Mouse (Mus musculus) retina, embryonic 14.5 days (tissue): Measurements from ENCODE around the gene Rpl6.
A peak's percentile ranks its signal among the peaks of the same experiment; 100 is the strongest.

ENCODE experiments used
- DNase-seq: peaks from one replicate; pipeline ENCODE4 v3.0.0-alpha.2; 2015; ENCODE audit warnings: low spot score

Rpl6 gene

GRCm38 (mm10) chr5:121204132-121205089 is at the start of gene Rpl6:
Rpl6 (plus strand) TSS chr5:121204481.
- DNase-seq, result peak; percentile 88

- DNase-seq, result no peak
Observed at GRCm38 (mm10) chr5:121156121-121156520, 48.2 kb upstream of the Rpl6 start.

GRCm38 (mm10) chr5:121157017-121157416 is 47.3 kb upstream of the Rpl6 start:
- no peak for DNase-seq

- no peak for DNase-seq
Observed at GRCm38 (mm10) chr5:121157489-121157888, 46.8 kb upstream of the Rpl6 start.

GRCm38 (mm10) chr5:121158966-121159365 is 45.3 kb upstream of the Rpl6 start:
- DNase-seq, result no peak

- DNase-seq, result no peak
Observed at GRCm38 (mm10) chr5:121162285-121162684, 42.0 kb upstream of the Rpl6 start.

GRCm38 (mm10) chr5:121162923-121163322 is 41.4 kb upstream of the Rpl6 start:
- DNase-seq, result no peak

GRCm38 (mm10) chr5:121166884-121167283 is 37.4 kb upstream of the Rpl6 start:
- DNase-seq, result no peak

- DNase-seq, result no peak
Observed at GRCm38 (mm10) chr5:121169588-121169987, 34.7 kb upstream of the Rpl6 start.

- peak; percentile 11 for DNase-seq
Observed at GRCm38 (mm10) chr5:121172835-121173234, 31.4 kb upstream of the Rpl6 start.

- DNase-seq, result no peak
Observed at GRCm38 (mm10) chr5:121179077-121179857, 25.0 kb upstream of the Rpl6 start.

- peak; percentile 52 for DNase-seq
Observed at GRCm38 (mm10) chr5:121183269-121183668, 21.0 kb upstream of the Rpl6 start.

GRCm38 (mm10) chr5:121184375-121184774 is 19.9 kb upstream of the Rpl6 start:
- DNase-seq, result no peak

- DNase-seq, result no peak
Observed at GRCm38 (mm10) chr5:121184945-121185551, 19.2 kb upstream of the Rpl6 start.

GRCm38 (mm10) chr5:121187580-121188001 is 16.7 kb upstream of the Rpl6 start:
- DNase-seq, result no peak

GRCm38 (mm10) chr5:121188265-121188664 is 16.0 kb upstream of the Rpl6 start:
- no peak for DNase-seq

GRCm38 (mm10) chr5:121189182-121189581 is 15.1 kb upstream of the Rpl6 start:
- no peak for DNase-seq

GRCm38 (mm10) chr5:121190210-121190835 is 14.0 kb upstream of the Rpl6 start:
- DNase-seq, result no peak

GRCm38 (mm10) chr5:121190836-121191583 is 13.3 kb upstream of the Rpl6 start, which contains the start of gene Ptpn11:
Ptpn11 (minus strand) TSS chr5:121191397.
- peak; percentile 89 for DNase-seq

GRCm38 (mm10) chr5:121191584-121191906 is 12.7 kb upstream of the Rpl6 start:
- DNase-seq, result no peak

GRCm38 (mm10) chr5:121194173-121194572 is 10.1 kb upstream of the Rpl6 start:
- DNase-seq, result no peak
